Mouse (Mus musculus) intestine, embryonic 15.5 days (tissue): ENCODE measurements around the gene Ipo11. TPM values are rescaled to one million over a fixed set of nuclear protein-coding genes. Genes with fewer than 3 reads are reported as not detected.
A peak's percentile ranks its signal among the peaks of the same experiment; 100 is the strongest.

Experiments
- ATAC-seq: fragments of 200-750 bp; cut with Nextera tagmentation; 2 replicates; pipeline ENCODE4 v1.8.0; 2017; ENCODE audit warnings: moderate TSS enrichment, moderate library complexity
- H3K27ac ChIP-seq: fragments of 300-500 bp; sonication (generic); 2 replicates; pipeline ENCODE4 v1.5.1; 2015; ENCODE audit warnings: mild to moderate bottlenecking, inconsistent platforms
- H3K27me3 ChIP-seq: fragments of 300-500 bp; sonication (generic); replicated peaks from 2 replicates; pipeline ENCODE4 v1.6.1; 2015; ENCODE audit warnings: inconsistent platforms
- H3K36me3 ChIP-seq: fragments of 300-500 bp; sonication (generic); 2 replicates; pipeline ENCODE4 v1.6.1; 2015; ENCODE audit warnings: inconsistent platforms
- H3K4me1 ChIP-seq: fragments of 300-500 bp; sonication (generic); replicated peaks from 2 replicates; pipeline ENCODE4 v1.6.1; 2015; ENCODE audit warnings: inconsistent platforms
- H3K4me2 ChIP-seq: fragments of 300-500 bp; sonication (generic); replicated peaks from 2 replicates; pipeline ENCODE4 v1.6.1; 2015; ENCODE audit warnings: mild to moderate bottlenecking, inconsistent platforms
- H3K4me3 ChIP-seq: fragments of 300-500 bp; sonication (generic); replicated peaks from 2 replicates; pipeline ENCODE4 v1.5.1; 2015; ENCODE audit warnings: inconsistent platforms
- H3K9ac ChIP-seq: fragments of 300-500 bp; sonication (generic); 2 replicates; pipeline ENCODE4 v1.6.1; 2015; ENCODE audit warnings: inconsistent platforms
- H3K9me3 ChIP-seq: fragments of 300-500 bp; sonication (generic); 2 replicates; pipeline ENCODE4 v1.6.1; 2016; ENCODE audit warnings: inconsistent platforms
- WGBS: fragments of 180-500 bp; shearing (Covaris S2); methylation state at CpG from one replicate; pipeline ENCODE4 v1.1.7; 2015; 5-methylcytosine and 5-hydroxymethylcytosine counted together
- polyA plus RNA-seq: library from polyadenylated mRNA; unstranded; fragments of >200 nt; fragmentation: Nextera tagmentation; extraction: Ambion mirVana; gene quantifications from 2 replicates; pipeline ENCODE4 v1.2.1, GENCODE M21; 2015

Gene Ipo11
- 44.2 and 47.6 TPM in 2 replicates for polyA plus RNA-seq

GRCm38 (mm10) chr13:106936256-106937137, at the start of gene Ipo11:
Gene Ipo11, minus strand, starts transcription at chr13:106936958.
- Histone ChIP-seq H3K4me2 (peak within 1 kb of the TSS; percentile 63), H3K4me3 (peak within 1 kb of the TSS; percentile 94)
- under 1% methylated on average over 78 of the region's 84 CpGs for WGBS

GRCm38 (mm10) chr13:106961496-106961895, 24.7 kb upstream of the Ipo11 start:
- no peaks in the 10 kb centered on the region for H3K27me3 ChIP-seq
- WGBS, result 92% methylated on average over 4 of the region's 4 CpGs
- no peaks in the 10 kb centered on the region for H3K4me1 ChIP-seq
- H3K4me3 ChIP-seq, result no peak overlapping the region
- no peaks in the 10 kb centered on the region for H3K9me3 ChIP-seq
- no peak for ATAC-seq
- H3K36me3 ChIP-seq, result peaks cover 10% of the 10 kb centered on the region; the same call in 1 of the 2 replicates
- H3K27ac ChIP-seq, result no peak overlapping the region
- no peak overlapping the region for H3K9ac ChIP-seq
- H3K4me2 ChIP-seq, result no peak overlapping the region

More at GRCm38 (mm10) chr13:106936256-106937137, at the start of gene Ipo11:
- Histone ChIP-seq H3K36me3 (no peaks in the 10 kb centered on the region), H3K9ac (peak within 1 kb of the TSS; percentile 88), H3K27ac (peak within 1 kb of the TSS; percentile 77), H3K4me1 (0 out of 2 replicates have a peak, but pooled peaks cover 3% of the 10 kb centered on the region), H3K27me3 (no peaks in the 10 kb centered on the region), H3K9me3 (no peaks in the 10 kb centered on the region)
- ATAC-seq, result peak; percentile 97

DNA sequence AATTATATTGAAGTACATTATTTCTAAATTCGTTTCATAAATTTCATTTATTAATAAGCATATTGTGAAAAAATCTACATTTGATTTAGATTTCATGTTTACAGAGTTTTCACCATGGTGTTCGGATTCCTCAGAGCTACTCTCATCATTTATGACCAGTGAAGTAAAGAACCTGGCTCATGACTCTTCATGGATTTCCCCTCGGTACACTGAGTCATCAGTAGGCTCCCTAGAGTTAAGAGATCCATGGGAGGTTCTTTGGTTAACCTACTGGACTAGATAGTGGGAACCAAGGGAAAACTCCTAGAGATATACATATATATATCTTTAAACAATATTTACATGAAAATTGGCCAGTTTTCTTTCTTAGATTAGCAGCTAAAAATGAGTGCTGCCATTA, 23.8 kb upstream of the Ipo11 start:
- H3K9me3 ChIP-seq, result no peaks in the 10 kb centered on the region
- no peak overlapping the region for H3K9ac ChIP-seq
- no peaks in the 10 kb centered on the region for H3K27me3 ChIP-seq
- H3K4me2 ChIP-seq, result no peak overlapping the region
- no peaks in the 10 kb centered on the region for H3K4me1 ChIP-seq
- H3K4me3 ChIP-seq, result no peak overlapping the region
- WGBS, result 85% methylated on average over 3 of the region's 3 CpGs
- ATAC-seq, result no peak
- peaks cover 11% of the 10 kb centered on the region for H3K36me3 ChIP-seq
- no peak overlapping the region for H3K27ac ChIP-seq

DNA sequence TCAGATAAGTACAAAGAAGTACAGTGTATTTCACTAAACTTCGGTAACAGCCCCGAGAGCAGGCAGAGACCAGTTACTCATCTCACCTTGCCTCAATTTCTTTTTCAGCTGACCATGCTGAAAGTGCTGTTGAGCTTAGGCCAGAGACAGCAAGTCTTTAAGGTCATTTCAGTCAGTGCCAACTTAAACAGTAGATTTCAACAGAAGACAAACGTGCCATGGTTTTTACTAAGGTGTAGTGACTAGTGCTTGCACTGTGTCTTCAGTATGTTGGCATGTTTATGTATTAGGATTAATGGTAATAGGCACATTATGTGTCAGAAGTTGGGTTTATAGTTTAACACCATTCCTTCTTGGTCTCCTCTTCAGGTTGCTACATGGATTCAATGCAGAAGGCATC, 21.5 kb upstream of the Ipo11 start:
- Histone ChIP-seq H3K27ac (no peak overlapping the region), H3K27me3 (no peaks in the 10 kb centered on the region), H3K4me2 (no peak overlapping the region), H3K9ac (no peak overlapping the region), H3K4me1 (no peaks in the 10 kb centered on the region), H3K9me3 (no peaks in the 10 kb centered on the region), H3K4me3 (no peak overlapping the region), H3K36me3 (peaks cover 13% of the 10 kb centered on the region)
- 86% methylated on average over 3 of the region's 3 CpGs for WGBS
- ATAC-seq, result no peak

DNA sequence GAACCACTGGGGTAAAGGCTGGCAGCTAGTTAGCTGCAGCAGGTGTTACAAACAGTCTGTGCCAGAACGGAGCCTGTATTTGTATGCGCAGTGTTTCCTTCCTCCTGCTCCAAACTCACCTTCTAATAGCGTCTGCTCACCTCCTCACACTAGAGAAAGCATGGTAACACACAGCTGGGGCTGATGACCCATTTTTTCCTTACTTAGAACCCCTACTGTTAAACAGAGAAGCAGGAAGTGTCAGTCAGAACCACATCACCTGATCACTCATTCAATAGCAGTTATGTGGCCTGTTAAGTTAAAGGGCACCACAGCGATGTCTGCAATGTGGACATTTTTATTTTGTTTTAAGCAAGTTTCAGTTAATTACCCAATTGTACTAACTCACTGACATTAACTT, 20.8 kb upstream of the Ipo11 start:
- WGBS, result 89% methylated on average over 4 of the region's 4 CpGs
- Histone ChIP-seq H3K4me3 (no peak overlapping the region), H3K4me1 (no peaks in the 10 kb centered on the region), H3K27me3 (no peaks in the 10 kb centered on the region), H3K9ac (no peak overlapping the region), H3K9me3 (no peaks in the 10 kb centered on the region), H3K36me3 (peaks cover 13% of the 10 kb centered on the region), H3K27ac (no peak overlapping the region), H3K4me2 (no peak overlapping the region)
- ATAC-seq, result no peak

- Histone ChIP-seq H3K9me3 (no peaks in the 10 kb centered on the region), H3K27me3 (no peaks in the 10 kb centered on the region), H3K27ac (no peak overlapping the region), H3K4me2 (no peak overlapping the region), H3K4me1 (no peaks in the 10 kb centered on the region), H3K4me3 (no peak overlapping the region), H3K36me3 (peaks cover 13% of the 10 kb centered on the region), H3K9ac (no peak overlapping the region)
- no peak for ATAC-seq
- WGBS, result 82% methylated on average over 3 of the region's 3 CpGs
Measured at GRCm38 (mm10) chr13:106954880-106955279, 18.1 kb upstream of the Ipo11 start.

DNA sequence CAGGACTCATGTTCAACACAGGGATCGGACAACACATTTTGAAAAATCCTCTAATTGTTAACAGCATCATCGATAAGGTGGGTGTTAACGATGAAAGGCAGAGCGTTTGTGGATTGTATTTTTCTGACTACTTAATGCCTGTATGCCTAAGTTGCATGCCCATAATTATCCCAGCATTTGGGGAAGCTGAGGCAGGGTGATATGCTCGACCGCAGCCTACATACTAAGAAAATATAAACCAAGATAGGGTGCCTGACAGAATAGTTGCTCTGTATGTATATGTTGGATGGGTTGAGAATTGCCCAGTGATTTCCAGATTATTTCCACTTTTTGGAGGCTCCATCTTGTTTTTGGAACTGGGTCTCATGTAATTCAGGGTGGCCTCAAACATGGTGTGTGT, 10.8 kb upstream of the Ipo11 start:
- WGBS, result 5% methylated on average over 6 of the region's 6 CpGs
- H3K4me3 ChIP-seq, result peak overlapping the region; percentile 86
- H3K27ac ChIP-seq, result peak overlapping the region; percentile 72; the same call in 1 of the 2 replicates
- H3K27me3 ChIP-seq, result no peaks in the 10 kb centered on the region
- H3K36me3 ChIP-seq, result no peaks in the 10 kb centered on the region
- H3K9ac ChIP-seq, result peak overlapping the region; percentile 84
- ATAC-seq, result no peak
- no peaks in the 10 kb centered on the region; the same call in 1 of the 2 replicates for H3K4me1 ChIP-seq
- H3K9me3 ChIP-seq, result no peaks in the 10 kb centered on the region
- H3K4me2 ChIP-seq, result peak overlapping the region; percentile 70

DNA sequence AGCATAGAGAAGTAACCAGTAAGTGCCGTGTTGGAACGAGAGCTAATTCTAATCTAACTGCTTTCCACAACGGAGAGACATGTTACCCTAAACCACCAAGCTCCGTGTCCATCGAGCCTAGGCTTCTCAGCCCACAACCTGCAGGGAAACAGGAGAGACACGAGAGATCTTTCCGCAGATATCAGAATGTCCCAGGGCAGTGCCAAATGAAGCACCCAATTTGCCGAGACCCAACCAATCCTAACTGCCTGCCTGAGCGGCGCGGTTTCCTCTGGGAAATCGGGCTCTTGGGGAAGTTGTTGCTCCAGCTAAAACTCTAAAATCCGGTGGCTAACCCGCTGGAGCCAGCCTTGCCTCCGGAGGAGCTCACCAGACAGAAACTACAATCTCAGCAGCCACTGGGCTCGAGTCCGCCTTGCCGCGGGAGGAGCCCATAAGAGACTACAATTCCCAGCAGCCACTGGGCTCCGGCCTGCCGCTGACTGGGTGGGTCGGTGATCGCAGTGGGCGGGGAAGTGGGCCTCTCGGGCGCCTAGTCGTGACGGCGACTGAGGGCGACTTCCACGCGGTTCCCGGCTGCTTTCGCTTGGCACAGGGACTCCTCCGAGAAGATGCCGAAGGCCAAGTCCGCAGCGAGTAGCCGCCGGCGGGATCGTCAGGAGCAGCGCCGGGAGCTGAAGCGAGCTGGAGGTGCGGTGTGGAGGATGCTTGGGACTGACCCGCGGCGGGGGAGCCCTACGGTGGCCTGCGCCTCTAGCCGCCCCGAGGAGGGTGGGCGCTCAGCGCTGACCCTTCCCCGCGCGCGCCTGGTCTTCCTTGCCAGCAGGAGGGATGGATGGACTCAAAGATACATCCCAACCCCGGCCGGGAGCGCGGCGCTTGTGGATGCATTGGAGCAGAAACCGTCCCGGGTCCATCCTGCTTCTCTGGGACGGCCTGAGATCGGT, 10.1 kb upstream of the Ipo11 start, which contains the start of gene Dimt1:
Gene Dimt1 (plus strand): TSS at position 534 of the 947 bp plus-strand sequence.
- WGBS, result under 1% methylated on average over 68 of the region's 68 CpGs
- H3K9ac ChIP-seq, result peak within 1 kb of the TSS; percentile 84
- H3K27ac ChIP-seq, result peak within 1 kb of the TSS; percentile 75
- peak within 1 kb of the TSS; percentile 86 for H3K4me3 ChIP-seq
- peak; percentile 100 for ATAC-seq
- no peaks in the 10 kb centered on the region for H3K36me3 ChIP-seq
- H3K4me1 ChIP-seq, result no peaks in the 10 kb centered on the region; the same call in 1 of the 2 replicates
- no peaks in the 10 kb centered on the region for H3K27me3 ChIP-seq
- H3K4me2 ChIP-seq, result peak within 1 kb of the TSS; percentile 70
- no peaks in the 10 kb centered on the region for H3K9me3 ChIP-seq

DNA sequence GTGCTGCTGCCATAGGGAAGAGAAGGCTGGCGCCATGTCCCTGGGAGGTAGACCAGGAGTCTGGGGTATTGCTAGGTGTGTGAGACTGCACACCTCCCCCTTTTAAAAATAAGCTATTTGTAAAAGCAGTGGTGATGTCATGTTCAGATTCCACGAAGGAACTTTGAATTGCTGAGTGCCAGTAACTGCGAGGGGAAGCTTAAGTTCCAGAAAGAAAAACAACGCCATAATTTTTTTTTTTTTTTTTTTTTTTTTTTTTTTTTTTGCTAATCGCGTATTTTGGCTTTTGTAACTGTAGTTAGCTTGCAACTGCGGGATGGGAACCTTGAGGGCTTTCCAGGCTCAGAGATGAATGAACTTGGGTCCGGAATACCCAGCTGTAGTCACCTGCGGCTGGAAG, 8.8 kb upstream of the Ipo11 start:
- no peaks in the 10 kb centered on the region; the same call in 1 of the 2 replicates for H3K4me1 ChIP-seq
- 82% methylated on average over 9 of the region's 9 CpGs for WGBS
- no peak overlapping the region for H3K4me3 ChIP-seq
- H3K27me3 ChIP-seq, result no peaks in the 10 kb centered on the region
- ATAC-seq, result no peak
- no peaks in the 10 kb centered on the region for H3K36me3 ChIP-seq
- no peak overlapping the region for H3K9ac ChIP-seq
- H3K4me2 ChIP-seq, result no peak overlapping the region
- H3K27ac ChIP-seq, result no peak overlapping the region
- H3K9me3 ChIP-seq, result no peaks in the 10 kb centered on the region

- Histone ChIP-seq H3K9ac (no peak overlapping the region), H3K4me1 (no peaks in the 10 kb centered on the region), H3K27me3 (no peaks in the 10 kb centered on the region), H3K9me3 (no peaks in the 10 kb centered on the region), H3K4me3 (no peak overlapping the region), H3K36me3 (no peaks in the 10 kb centered on the region), H3K4me2 (no peak overlapping the region), H3K27ac (no peak overlapping the region)
- 86% methylated on average over 1 of the region's 1 CpGs for WGBS
- no peak for ATAC-seq
Measured at GRCm38 (mm10) chr13:106942721-106943120, 6.0 kb upstream of the Ipo11 start.

DNA sequence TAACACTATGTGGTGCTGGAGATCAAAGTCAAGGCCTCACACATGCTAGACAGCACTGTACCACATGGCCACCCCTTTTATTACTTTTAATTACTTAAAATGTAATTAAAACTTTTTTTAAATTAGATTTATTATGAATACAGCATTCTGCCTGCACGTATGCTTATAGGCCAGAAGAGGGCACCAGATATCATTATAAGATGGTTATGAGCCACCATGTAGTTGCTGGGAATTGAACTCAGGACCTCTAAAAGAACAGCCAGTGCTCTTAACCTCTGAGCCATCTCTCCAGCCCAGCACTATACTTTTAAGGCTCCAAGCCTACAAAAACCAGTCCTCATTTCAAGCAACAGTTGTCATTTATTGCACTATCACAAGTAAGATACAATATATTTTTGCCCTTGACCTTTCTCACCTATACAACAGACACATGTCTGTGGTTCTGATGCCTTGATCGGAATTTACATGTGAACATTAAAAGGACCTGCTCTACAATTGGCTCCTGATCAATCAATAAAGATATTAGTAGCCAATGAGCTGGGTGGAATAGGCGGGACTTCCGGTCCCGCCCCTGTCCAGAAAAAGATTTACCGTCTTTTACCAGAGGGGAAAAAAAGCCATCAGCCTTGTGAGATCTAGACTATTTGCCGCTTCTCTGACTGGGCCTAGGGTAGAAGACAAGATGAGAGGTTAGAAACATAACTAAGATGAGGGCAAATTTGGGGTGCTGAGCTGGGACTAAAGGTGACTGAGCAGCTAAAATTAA, 4.6 kb upstream of the Ipo11 start:
- no peak overlapping the region for H3K4me2 ChIP-seq
- H3K4me3 ChIP-seq, result no peak overlapping the region
- no peak overlapping the region for H3K9ac ChIP-seq
- ATAC-seq, result no peak
- no peaks in the 10 kb centered on the region for H3K4me1 ChIP-seq
- H3K36me3 ChIP-seq, result no peaks in the 10 kb centered on the region
- H3K27me3 ChIP-seq, result no peaks in the 10 kb centered on the region
- no peaks in the 10 kb centered on the region for H3K9me3 ChIP-seq
- WGBS, result 32% methylated on average over 7 of the region's 7 CpGs
- H3K27ac ChIP-seq, result no peak overlapping the region
